Mouse (Mus musculus) CD4-positive, CD25-positive, alpha-beta regulatory T cell, adult 4 months (primary cell): ENCODE measurements around the gene Polr2e. TPM values are rescaled to one million over a fixed set of nuclear protein-coding genes. Genes with fewer than 3 reads are reported as not detected.
"Not testable (repeated sequence)": the region's sequence is repeated elsewhere in the genome, so short reads cannot be mapped to it uniquely, and the experiment has no call there.

ENCODE experiments used
- ATAC-seq: one replicate; pipeline ENCODE4 v1.8.0; 2017
- polyA plus RNA-seq, 2 experiments: library from polyadenylated mRNA; unstranded; fragments of 100-300 nt; shearing (Covaris generic); gene quantifications; one replicate each; pipeline ENCODE4 v1.2.1; 2017

Polr2e gene
- polyA plus RNA-seq, 2 experiments from 2014 or later, result 194 to 220 TPM

DNA sequence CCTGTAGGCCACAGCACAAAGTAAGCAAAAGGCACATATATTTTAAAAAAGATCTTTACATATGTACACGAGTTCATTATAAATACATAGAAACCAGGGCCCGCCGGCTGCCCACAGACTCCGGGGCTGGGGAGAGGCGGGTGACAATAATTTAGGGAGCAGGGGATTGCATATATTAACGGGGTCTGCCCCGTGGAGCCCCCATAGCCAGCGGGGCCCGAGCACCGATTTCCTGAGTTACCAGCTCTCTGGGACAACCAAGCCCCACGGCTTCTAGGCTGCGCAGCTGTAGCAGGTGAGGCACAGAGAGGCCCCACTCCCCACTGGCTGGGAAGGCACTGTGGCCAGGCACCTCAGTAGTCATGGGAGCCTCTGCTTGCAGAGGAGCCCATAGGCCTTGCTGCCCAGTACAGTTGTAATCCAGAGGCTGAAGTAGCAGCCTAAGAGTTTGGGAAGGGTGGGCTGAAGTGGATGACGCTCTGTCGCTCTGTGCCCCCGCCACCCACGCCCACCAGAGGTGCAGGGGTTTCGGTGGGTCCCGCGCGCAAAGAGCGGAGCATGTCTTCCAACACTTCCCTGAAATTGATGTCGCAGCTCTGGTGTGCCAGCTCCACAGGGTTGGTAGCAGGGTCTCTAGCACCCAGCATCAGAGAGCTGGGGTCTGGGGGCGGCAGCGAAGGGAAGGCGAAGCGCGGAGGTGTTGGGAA is 17.5 kb upstream of the Polr2e start:
- no peak for ATAC-seq

DNA sequence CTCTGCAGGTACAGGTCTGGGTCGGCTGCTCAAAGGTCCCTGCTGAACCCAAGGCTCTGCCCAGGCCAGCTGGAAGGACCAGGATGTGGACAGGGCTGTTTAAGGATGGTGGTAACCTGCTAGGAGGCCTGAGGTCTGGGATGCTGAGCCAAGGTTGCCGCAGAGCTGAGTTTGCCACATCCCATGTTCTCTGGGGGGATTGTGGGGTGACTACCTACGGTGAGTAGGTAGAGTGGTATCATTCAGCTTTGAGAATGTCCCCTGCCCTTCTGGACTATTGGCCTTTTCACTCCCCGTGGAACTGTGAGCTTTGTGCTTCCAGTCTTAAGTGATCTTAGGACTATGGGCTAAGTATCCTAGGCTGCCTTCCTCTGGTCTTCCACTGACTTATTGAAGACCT is 16.9 kb upstream of the Polr2e start:
- no peak for ATAC-seq

DNA sequence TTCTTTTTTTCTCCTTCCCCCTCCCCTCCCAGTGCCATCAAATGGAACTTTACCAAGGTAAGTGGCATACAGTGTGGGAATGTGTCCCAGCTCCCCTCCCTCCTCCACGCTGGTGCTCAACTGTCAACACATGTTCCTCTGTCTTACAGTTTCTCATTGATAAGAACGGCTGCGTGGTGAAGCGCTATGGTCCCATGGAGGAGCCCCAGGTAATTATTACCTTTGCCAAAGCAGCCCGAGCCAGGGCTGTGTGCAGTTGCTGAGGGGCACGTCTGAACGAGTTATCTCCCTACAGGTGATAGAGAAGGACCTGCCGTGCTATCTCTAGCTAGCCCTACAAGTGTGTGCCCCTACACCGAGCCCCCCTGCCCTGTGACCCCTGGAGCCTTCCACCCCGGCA is 16.3 kb upstream of the Polr2e start:
- no peak for ATAC-seq

GRCm38 (mm10) chr10:80055364-80055763 is 15.8 kb upstream of the Polr2e start:
- no peak for ATAC-seq

GRCm38 (mm10) chr10:80054911-80055310 is 15.3 kb upstream of the Polr2e start:
- ATAC-seq, result not testable (repeated sequence)

DNA sequence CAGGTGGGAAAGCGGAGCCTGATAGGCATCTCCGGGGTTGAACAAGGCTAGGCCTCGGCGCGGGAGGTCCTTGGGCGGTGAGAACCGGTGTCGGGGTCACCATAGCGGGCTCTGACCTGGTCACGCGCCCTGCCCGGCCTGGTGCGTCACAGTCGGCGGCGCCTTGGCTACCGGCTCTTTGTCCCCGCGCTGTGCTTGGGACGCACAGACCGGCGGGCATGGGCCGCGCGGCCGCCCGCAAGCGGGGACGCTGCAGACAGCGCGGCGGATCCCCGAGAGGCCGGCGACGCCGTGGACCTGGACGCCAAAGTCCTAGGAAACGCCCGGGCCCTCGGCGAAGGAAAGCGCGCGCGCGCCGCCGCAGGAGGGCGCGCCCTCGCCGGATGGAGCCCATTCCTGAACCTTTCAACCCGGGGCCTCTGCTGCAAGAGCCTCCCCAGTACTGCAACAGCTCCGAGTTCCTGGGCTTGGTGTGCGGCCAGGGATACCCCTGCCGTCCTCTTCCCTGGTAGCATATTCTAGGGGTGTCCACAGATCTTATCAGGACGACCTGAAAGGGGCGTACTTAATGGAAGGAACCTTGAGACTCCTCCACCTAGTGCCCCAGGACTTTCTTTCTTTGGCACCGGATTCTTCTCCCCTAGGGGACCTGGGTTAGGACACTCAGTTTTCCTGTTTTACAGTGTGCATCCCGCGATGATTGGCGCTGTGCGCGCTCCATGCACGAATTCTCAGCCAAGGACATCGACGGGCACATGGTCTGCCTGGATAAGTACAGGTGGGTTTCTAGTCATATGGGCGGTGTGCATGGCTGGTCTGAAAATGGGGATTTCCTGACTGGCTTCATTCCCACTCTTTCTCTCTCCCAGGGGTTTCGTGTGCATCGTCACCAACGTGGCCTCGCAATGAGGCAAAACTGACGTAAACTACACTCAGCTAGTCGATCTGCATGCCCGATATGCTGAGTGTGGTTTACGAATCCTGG is 14.5 kb upstream of the Polr2e start:
- ATAC-seq, result peak; percentile 42

DNA sequence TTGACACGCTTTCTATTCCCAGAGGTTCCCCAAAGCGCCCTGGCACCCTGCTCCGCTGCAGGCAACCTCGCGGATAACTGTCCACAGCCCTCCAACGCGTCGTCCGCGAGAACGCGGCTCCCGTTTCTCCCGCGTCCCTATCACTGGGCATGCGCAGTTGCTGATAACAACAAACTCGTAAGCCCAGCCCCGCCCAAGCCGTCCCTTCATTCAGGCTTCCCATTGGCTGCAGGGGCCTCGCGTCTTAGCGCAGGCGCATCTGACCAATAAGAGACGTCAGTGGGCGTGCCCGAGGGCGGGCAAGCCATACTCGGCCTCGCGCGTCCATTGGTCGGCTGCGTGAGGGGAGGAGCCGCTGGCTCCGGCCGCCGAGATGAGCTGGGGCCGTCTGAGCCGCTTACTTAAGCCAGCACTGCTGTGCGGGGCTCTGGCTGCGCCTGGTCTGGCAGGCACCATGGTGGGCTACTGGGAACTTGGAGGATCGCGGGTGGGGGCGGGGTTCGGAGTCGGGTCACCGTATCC is 13.7 kb upstream of the Polr2e start:
- ATAC-seq, result peak; percentile 95

DNA sequence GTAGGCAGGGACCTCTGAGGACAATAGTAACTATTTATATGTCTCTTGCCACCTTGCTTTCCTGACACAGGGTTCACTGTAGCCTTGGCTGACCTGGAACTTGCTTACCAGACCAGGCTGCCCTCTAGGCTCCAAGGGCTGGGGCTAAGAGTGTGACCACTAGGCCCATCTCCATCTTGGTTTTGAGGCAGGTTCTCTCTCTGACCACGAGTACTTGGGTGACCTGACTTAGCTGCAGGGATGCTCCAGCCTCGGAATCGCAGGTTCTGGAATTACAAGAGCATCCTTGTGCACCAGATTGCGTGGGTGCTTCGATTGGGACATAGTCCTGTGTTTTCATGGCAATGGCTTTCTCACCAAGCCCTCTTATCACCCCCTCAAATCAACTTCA is 12.8 kb upstream of the Polr2e start:
- ATAC-seq, result no peak

GRCm38 (mm10) chr10:80051618-80052373 is 12.2 kb upstream of the Polr2e start:
- ATAC-seq, result no peak

DNA sequence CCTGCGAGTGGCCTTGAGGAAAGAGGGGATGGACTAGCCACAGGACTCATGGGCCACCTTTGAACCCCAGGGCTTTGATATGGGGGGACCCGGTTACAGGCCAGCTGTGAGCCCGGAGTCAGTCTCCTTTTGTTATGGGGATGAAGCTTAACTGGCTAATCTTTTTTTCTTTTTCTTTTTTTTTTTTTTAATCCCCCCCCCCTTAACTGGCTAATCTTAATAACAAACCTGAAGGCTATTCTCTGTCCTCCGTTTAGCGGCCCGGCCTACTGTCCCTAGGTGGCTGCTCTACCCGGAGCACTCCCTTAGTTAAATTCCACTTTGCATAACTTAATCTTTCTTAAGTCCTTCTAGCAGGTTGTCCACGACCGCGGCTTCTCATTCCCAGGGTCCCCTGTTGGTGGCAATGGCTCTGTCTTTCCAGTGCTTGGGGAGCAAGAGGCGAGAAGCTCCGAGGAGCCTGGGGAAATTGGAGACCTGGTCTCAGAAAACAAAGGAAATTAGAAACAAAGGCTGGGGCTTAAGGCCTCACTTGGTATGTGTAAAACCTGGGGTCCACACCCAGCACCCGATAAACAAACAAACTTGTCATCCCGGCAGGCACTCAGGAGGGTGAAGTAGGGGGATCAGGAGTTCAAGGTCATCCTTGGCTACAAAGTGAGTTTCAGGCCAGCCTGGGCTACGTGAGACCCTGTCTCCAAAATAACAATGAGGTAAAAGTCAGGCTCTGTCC is 11.5 kb upstream of the Polr2e start:
- no peak for ATAC-seq

- ATAC-seq, result no peak
These were observed 10.6 kb upstream of the Polr2e start for GRCm38 (mm10) chr10:80050244-80050643.

GRCm38 (mm10) chr10:80048834-80049233 is 9.2 kb upstream of the Polr2e start:
- ATAC-seq, result no peak

- ATAC-seq, result no peak
These were observed 8.8 kb upstream of the Polr2e start for GRCm38 (mm10) chr10:80048396-80048795.

GRCm38 (mm10) chr10:80047041-80047565 is 7.5 kb upstream of the Polr2e start, which contains the start of gene Gpx4:
Gpx4 (plus strand) TSS chr10:80047166.
- no peak for ATAC-seq

GRCm38 (mm10) chr10:80045766-80046165 is 6.2 kb upstream of the Polr2e start:
- ATAC-seq, result no peak

DNA sequence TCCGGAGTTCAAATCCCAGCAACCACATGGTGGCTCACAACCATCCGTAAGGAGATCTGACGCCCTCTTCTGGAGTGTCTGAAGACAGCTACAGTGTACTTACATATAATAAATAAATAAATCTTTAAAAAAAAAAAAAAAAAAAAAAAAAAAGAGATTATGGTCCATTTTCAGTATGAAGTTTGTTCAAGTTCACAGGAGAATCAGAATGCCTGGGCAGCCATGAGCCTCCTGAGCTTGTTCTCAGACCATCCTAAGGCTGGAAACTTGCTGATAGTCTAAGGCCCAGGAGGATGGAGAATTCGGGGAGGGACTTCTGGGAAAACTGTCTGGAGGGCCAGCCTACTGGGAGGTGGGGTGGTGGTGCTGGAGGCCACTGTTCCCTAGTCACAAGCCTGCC is 5.8 kb upstream of the Polr2e start:
- not testable (repeated sequence) for ATAC-seq

- no peak for ATAC-seq
These were observed 4.5 kb upstream of the Polr2e start for GRCm38 (mm10) chr10:80044087-80044486.

DNA sequence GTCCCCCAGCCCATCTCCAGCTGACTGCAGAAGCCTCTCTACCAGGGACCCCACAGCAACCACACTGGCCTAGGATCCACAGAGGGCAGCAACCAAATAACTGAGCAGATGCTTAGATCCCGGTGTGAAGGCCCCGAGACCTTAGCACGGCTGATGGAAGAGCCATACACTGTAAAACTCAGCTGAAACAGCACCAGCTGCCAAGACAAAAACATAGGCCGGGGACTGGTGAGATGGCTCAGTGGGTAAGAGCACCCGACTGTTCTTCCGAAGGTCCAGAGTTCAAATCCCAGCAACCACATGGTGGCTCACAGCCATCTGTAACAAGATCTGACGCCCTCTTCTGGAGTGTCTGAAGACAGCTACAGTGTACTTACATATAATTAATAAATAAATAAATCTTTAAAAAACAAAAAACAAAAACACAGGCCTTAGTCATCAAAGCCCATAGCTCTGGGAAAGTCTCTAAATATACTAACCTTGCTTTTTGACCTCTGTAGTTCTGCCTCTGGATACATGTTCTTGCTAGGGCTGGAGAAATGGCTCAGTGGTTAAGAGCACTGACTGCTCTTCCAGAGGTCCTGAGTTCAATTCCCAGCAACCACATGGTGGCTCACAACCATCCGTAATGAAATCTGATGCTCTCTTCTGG is 1.9 kb upstream of the Polr2e start:
- ATAC-seq, result not testable (repeated sequence)

- no peak for ATAC-seq
These were observed 2.8 kb downstream of the Polr2e start for GRCm38 (mm10) chr10:80036832-80037231.

- no peak for ATAC-seq
These were observed 3.9 kb downstream of the Polr2e start for GRCm38 (mm10) chr10:80035686-80036085.

GRCm38 (mm10) chr10:80035148-80035547 is 4.4 kb downstream of the Polr2e start:
- no peak for ATAC-seq
